Mouse (Mus musculus) B cell, adult 67 days (primary cell): ENCODE results near the gene Nkx2-2. TPM values are rescaled to one million over a fixed set of nuclear protein-coding genes. Genes with fewer than 3 reads are reported as not detected.

Source experiments
- total RNA-seq, 2 experiments: library from RNA; stranded (reverse); gene quantifications; 4 replicates each; pipeline ENCODE4 v1.2.4; 2023

Nkx2-2 gene
- total RNA-seq: not detected

GRCm38 (mm10) chr2:147193271-147194255 lies at the start of gene Nkx2-2:
Nkx2-2 (minus strand) TSS chr2:147194243.

Other genes with a start within 250 kb of the Nkx2-2 start
- gene Xrn2, start 181.2 kb downstream of the Nkx2-2 start, total RNA-seq: 100 to 1,000 TPM; 170 to 178 TPM
- not detected for gene Nkx2-4, start 108.8 kb downstream of the Nkx2-2 start, total RNA-seq
- gene Pax1, start 167.7 kb upstream of the Nkx2-2 start, total RNA-seq: not detected